Mouse (Mus musculus): ENCODE data around the gene Mogs. TPM values are rescaled to one million over a fixed set of nuclear protein-coding genes. Genes with fewer than 3 reads are reported as not detected.
"Not testable (repeated sequence)": the region's sequence is repeated elsewhere in the genome, so short reads cannot be mapped to it uniquely, and the experiment has no call there.

Gene Mogs
- total and polyA plus RNA-seq, 3 experiments, result 150 to 209 TPM; not detected in 1

DNA sequence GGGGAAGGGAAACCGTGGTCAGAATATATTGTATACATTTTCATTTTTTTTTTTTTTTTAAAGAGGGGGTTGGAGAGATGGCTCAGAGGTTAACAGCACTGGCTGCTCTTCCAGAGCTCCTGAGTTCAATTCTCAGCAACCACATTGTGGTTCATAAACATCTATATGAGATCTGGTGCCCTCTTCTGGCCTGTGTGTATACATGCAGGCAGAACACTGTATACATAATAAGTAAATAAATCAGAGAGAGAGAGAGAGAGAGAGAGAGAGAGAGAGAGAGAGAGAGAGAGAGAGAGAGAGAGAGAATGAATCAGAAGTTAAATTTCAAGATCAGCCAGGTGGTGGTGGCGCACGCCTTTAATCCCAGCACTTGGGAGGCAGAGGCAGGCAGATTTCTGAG lies 44.2 kb downstream of the Mogs start:
- H3K36me3 ChIP-seq (ENCODE audit: control insufficient read depth in 1 of 2, insufficient read depth in 2 of 2, low read length in 2 of 2); H3K27ac ChIP-seq (ENCODE audit: control insufficient read depth, low read depth, low read length); H3K9ac ChIP-seq (ENCODE audit: control insufficient read depth, low read depth, low read length, poor library complexity, severe bottlenecking); H3K79me2 ChIP-seq (ENCODE audit: control insufficient read depth, insufficient read depth, low read length, poor library complexity); H3K27me3 ChIP-seq (ENCODE audit: control insufficient read depth in 1 of 2, insufficient read depth in 2 of 2, low read length in 2 of 2); H3K9me3 ChIP-seq (replicated peaks; ENCODE audit: insufficient read depth, low read length); H3K4me1 ChIP-seq (ENCODE audit: control insufficient read depth in 1 of 2, insufficient read depth in 2 of 2, low read length in 2 of 2); H3K4me3 ChIP-seq (ENCODE audit: control insufficient read depth in 1 of 2, insufficient read depth in 1 of 2, low read depth in 2 of 2, low read length in 2 of 2): not testable (repeated sequence)
- TF ChIP-seq ZC3H11A (IDR thresholded peaks at IDR 0.05; ENCODE audit: low read depth, low read length), result peak; percentile 67
- peak; percentile 79 for TF ChIP-seq SMC3 (IDR thresholded peaks at IDR 0.05; ENCODE audit: low read depth, low read length)
- peak; percentile 42; the same call in 1 of the 2 replicates for TF ChIP-seq SIN3A (IDR thresholded peaks at IDR 0.05; ENCODE audit: low read length)
- TF ChIP-seq RAD21 (IDR thresholded peaks at IDR 0.05; ENCODE audit: low read depth, low read length), result peak; percentile 65
- peak; percentile 12; the same call in 1 of the 2 replicates for TF ChIP-seq ZNF384 (IDR thresholded peaks at IDR 0.05; ENCODE audit: low read depth, low read length)
- TF ChIP-seq CTCF (IDR thresholded peaks at IDR 0.05 in 2 of 3, conservative IDR thresholded peaks at IDR 0.05 in 1 of 3; ENCODE audit: control insufficient read depth in 1 of 3, insufficient read depth in 1 of 3, low read depth in 2 of 3, low read length in 3 of 3, poor library complexity in 1 of 3, severe bottlenecking in 1 of 3), result peak; percentile 26 to 68 (median 31); a peak in 4 of 6 replicates
- TF ChIP-seq JUND (IDR thresholded peaks at IDR 0.05; ENCODE audit: low read depth, low read length), result peak; percentile 96
- DNase-seq (ENCODE audit: low read depth, low spot score), result peak; percentile 80

DNA sequence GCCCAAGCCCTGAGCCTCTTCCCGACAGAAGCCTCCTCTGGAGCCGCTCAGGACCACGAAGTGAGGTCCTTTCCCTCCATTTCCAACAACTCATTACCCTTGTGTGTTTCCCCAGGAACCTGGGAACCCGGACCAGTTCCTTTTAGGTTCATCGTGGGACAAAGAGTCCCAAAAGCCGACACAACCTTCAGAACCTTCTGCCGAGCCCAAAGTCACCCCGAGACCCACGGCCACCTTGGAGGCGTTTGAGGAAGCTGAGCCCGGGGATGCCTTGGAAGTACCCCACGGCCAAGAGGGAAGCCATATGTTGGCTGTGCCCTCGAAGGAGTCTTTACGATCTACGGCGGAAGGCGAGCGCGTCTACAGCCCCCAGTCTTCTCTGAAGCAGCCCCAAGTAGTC lies 46.1 kb downstream of the Mogs start:
- no peak for DNase-seq (ENCODE audit: low read depth, low spot score)
- no peak overlapping the region for H3K4me3 ChIP-seq (ENCODE audit: control insufficient read depth in 1 of 2, insufficient read depth in 1 of 2, low read depth in 2 of 2, low read length in 2 of 2)
- no peak overlapping the region for H3K27ac ChIP-seq (ENCODE audit: control insufficient read depth, low read depth, low read length)
- H3K36me3 ChIP-seq (ENCODE audit: control insufficient read depth in 1 of 2, insufficient read depth in 2 of 2, low read length in 2 of 2), result peaks cover 0 to 4% of the 10 kb centered on the region in 2 experiments; a peak in 2 of 4 replicates
- H3K9me3 ChIP-seq (replicated peaks; ENCODE audit: insufficient read depth, low read length), result no peaks in the 10 kb centered on the region
- peaks cover 2 to 6% of the 10 kb centered on the region in 2 experiments; a peak in 3 of 4 replicates for H3K4me1 ChIP-seq (ENCODE audit: control insufficient read depth in 1 of 2, insufficient read depth in 2 of 2, low read length in 2 of 2)
- H3K9ac ChIP-seq (ENCODE audit: control insufficient read depth, low read depth, low read length, poor library complexity, severe bottlenecking), result no peak overlapping the region
- TF ChIP-seq MYB (IDR thresholded peaks at IDR 0.05; ENCODE audit: low read depth, low read length) (no peak), USF1 (IDR thresholded peaks at IDR 0.05; ENCODE audit: low read depth, low read length) (no peak), ZNF384 (IDR thresholded peaks at IDR 0.05; ENCODE audit: low read depth, low read length) (no peak), POLR2A (IDR thresholded peaks at IDR 0.05; ENCODE audit: control insufficient read depth in 1 of 2, insufficient read depth in 1 of 2, low read depth in 1 of 2, low read length in 2 of 2, poor library complexity in 1 of 2) (no peak), POLR2AphosphoS2 (IDR thresholded peaks at IDR 0.05; ENCODE audit: low read length) (no peak), NELFE (IDR thresholded peaks at IDR 0.05; ENCODE audit: low read depth, low read length) (no peak), ZKSCAN1 (IDR thresholded peaks at IDR 0.05; ENCODE audit: low read depth, low read length) (no peak), CHD1 (IDR thresholded peaks at IDR 0.05; ENCODE audit: low read depth, low read length) (no peak), MYC (IDR thresholded peaks at IDR 0.05; ENCODE audit: low read depth, low read length) (no peak), GATA1 (IDR thresholded peaks at IDR 0.05; ENCODE audit: low read depth, low read length) (no peak), RCOR1 (IDR thresholded peaks at IDR 0.05; ENCODE audit: low read depth, low read length) (no peak), MEF2A (IDR thresholded peaks at IDR 0.05; ENCODE audit: extremely low read depth, insufficient replicate concordance, low read depth, low read length, poor library complexity, severe bottlenecking) (no peak), ETS1 (IDR thresholded peaks at IDR 0.05; ENCODE audit: low read depth, low read length) (no peak), MXI1 (IDR thresholded peaks at IDR 0.05; ENCODE audit: low read depth, low read length) (no peak)
- H3K79me2 ChIP-seq (ENCODE audit: control insufficient read depth, insufficient read depth, low read length, poor library complexity), result peaks cover 8% of the 10 kb centered on the region
- no peaks in the 10 kb centered on the region for H3K27me3 ChIP-seq (ENCODE audit: control insufficient read depth in 1 of 2, insufficient read depth in 2 of 2, low read length in 2 of 2)

Measured in MEL (cell line).